Mouse (Mus musculus): ENCODE measurements around the gene Exoc3l2. TPM values are rescaled to one million over a fixed set of nuclear protein-coding genes. Genes with fewer than 3 reads are reported as not detected.
A peak's percentile ranks its signal among the peaks of the same experiment; 100 is the strongest.
"Not testable (repeated sequence)": the region's sequence is repeated elsewhere in the genome, so short reads cannot be mapped to it uniquely, and the experiment has no call there.

The Exoc3l2 gene
- polyA plus RNA-seq, 1 experiment from 2014 or later, result 0.55 TPM

DNA sequence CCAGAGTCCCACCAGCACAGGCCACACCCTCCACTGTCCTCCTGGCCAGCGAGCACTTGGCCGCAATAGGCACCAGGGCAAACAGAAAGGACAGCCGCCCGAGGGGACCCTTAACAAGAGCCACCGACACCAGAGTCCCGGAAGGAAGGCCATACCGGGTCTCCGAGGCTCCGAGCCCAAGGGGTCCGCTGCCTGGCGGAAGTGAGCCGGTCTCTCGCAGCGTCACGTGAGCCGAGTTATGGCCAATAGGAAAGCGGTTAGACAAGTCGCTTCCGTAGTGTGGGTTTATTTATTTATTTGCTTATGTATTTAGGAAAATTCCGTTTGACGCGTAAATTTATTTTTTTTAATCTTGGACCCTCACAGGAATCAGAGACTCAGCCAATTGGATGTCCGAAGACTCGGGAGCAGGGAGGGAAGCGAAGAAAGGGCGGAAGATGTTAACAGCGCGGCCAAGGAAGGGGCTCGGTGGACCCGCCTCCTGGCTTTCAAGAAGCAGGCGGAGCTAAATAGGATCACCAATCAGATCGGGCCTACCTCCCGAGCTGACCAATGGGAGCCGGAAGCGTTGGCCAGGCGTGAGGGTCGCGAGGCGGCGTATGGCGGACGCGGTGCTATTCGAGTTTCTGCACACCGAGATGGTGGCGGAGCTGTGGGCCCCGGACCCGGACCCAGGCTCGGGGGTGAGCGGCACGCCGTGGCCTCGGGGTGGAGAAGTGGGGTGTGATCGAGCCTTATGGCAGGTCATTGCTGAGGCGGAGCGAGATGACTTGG, 45.2 kb downstream of the Exoc3l2 start, which contains the start of the genes Bloc1s3 and Trappc6a:
Gene Bloc1s3, minus strand, starts transcription at position 218 of the 774 bp plus-strand sequence.
Gene Trappc6a, plus strand, starts transcription at position 246 of the 774 bp plus-strand sequence.
- peak within 1 kb of the TSS; percentile 76 for H3K4me3 ChIP-seq (ENCODE audit: low read depth, low read length)
- 0 out of 2 replicates have a peak, but pooled peaks cover 2% of the 10 kb centered on the region for H3K36me3 ChIP-seq (ENCODE audit: control insufficient read depth, insufficient read depth, low read length)
- peak; percentile 94 for ATAC-seq (ENCODE audit: insufficient number of reproducible peaks, insufficient read depth, low FRiP score, low read depth)
- H3K27ac ChIP-seq (ENCODE audit: low read length), result peak within 1 kb of the TSS; percentile 59
- H3K4me2 ChIP-seq (replicated peaks; ENCODE audit: low read depth, low read length), result peak within 1 kb of the TSS; percentile 97
- peaks cover 7% of the 10 kb centered on the region; the same call in 1 of the 2 replicates for H3K4me1 ChIP-seq (ENCODE audit: control insufficient read depth, insufficient read depth, low read length)
- H3K9ac ChIP-seq (replicated peaks; ENCODE audit: low read depth, low read length), result peak within 1 kb of the TSS; percentile 73
- no peaks in the 10 kb centered on the region for H3K9me3 ChIP-seq (ENCODE audit: control insufficient read depth, low read depth, low read length)
- H3K27me3 ChIP-seq (ENCODE audit: control insufficient read depth, insufficient read depth, low read length), result no peaks in the 10 kb centered on the region
- WGBS, result under 1% methylated on average over 56 of the region's 56 CpGs

DNA sequence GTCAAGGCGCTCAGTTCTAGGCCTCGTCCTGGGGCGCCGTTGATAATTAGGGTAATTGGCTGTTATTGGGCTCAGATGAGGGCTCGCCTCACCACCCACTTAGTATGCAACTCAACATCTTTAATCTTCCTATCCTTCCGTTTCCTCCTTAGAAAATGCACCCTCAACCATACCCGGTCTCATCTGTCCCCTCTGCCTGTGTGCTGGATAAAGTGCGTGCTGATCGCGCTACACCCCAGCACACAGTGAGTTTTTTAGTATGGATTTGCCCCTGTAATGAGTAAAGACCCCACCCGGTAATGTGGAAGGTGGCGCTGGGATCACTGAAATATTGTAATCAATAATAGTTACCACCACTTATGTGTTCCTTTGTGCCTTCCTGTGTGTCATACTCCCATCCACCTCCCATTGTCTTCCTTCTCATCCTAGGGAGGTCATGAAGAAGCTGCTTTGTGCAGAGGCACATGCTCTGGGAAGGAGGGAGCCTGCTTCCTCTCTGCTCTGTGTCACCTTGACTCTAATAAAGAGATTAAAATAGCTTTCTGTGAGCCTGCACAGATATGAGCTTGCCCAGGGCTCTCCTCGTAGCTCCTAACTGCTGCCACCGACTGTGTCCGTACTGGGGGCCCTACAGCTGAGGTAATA, 45.9 kb downstream of the Exoc3l2 start:
- WGBS, result 9% methylated on average over 15 of the region's 15 CpGs
- Histone ChIP-seq H3K9ac (replicated peaks; ENCODE audit: low read depth, low read length) (peak overlapping the region; percentile 73), H3K4me3 (ENCODE audit: low read depth, low read length) (peak overlapping the region; percentile 76), H3K4me1 (ENCODE audit: control insufficient read depth, insufficient read depth, low read length) (peaks cover 7% of the 10 kb centered on the region; the same call in 1 of the 2 replicates), H3K4me2 (replicated peaks; ENCODE audit: low read depth, low read length) (peak overlapping the region; percentile 97), H3K27ac (ENCODE audit: low read length) (peak overlapping the region; percentile 59; the same call in 1 of the 2 replicates), H3K36me3 (ENCODE audit: control insufficient read depth, insufficient read depth, low read length) (0 out of 2 replicates have a peak, but pooled peaks cover 2% of the 10 kb centered on the region), H3K27me3 (ENCODE audit: control insufficient read depth, insufficient read depth, low read length) (no peaks in the 10 kb centered on the region), H3K9me3 (ENCODE audit: control insufficient read depth, low read depth, low read length) (no peaks in the 10 kb centered on the region)
- ATAC-seq (ENCODE audit: insufficient number of reproducible peaks, insufficient read depth, low FRiP score, low read depth), result no peak

DNA sequence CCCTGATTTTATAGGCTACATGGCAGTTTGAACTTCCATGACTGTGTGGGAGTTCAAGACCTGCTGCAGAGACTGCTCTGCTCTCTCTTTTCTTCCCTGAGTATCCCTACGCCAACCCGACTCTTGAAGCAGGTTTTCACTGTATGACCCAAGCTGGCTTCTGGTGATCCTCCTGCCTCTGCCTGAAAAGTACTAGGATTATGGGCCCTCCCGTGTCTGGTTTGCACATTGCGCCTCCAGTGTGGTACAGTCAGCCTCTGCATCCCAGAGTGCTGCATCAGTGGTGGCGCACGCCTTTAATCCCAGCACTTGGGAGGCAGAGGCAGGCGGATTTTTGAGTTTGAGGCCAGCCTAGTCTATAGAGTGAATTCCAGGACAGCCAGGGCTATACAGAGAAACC, 46.7 kb downstream of the Exoc3l2 start:
- H3K4me2 ChIP-seq (replicated peaks; ENCODE audit: low read depth, low read length), result no peak overlapping the region
- peak overlapping the region; percentile 76; the same call in 1 of the 2 replicates for H3K4me3 ChIP-seq (ENCODE audit: low read depth, low read length)
- no peaks in the 10 kb centered on the region for H3K9me3 ChIP-seq (ENCODE audit: control insufficient read depth, low read depth, low read length)
- 0 out of 2 replicates have a peak, but pooled peaks cover 2% of the 10 kb centered on the region for H3K36me3 ChIP-seq (ENCODE audit: control insufficient read depth, insufficient read depth, low read length)
- ATAC-seq (ENCODE audit: insufficient number of reproducible peaks, insufficient read depth, low FRiP score, low read depth), result no peak
- no peak overlapping the region for H3K27ac ChIP-seq (ENCODE audit: low read length)
- H3K9ac ChIP-seq (replicated peaks; ENCODE audit: low read depth, low read length), result no peak overlapping the region
- WGBS, result 96% methylated on average over 7 of the region's 7 CpGs
- no peaks in the 10 kb centered on the region for H3K27me3 ChIP-seq (ENCODE audit: control insufficient read depth, insufficient read depth, low read length)
- H3K4me1 ChIP-seq (ENCODE audit: control insufficient read depth, insufficient read depth, low read length), result peaks cover 7% of the 10 kb centered on the region; the same call in 1 of the 2 replicates

DNA sequence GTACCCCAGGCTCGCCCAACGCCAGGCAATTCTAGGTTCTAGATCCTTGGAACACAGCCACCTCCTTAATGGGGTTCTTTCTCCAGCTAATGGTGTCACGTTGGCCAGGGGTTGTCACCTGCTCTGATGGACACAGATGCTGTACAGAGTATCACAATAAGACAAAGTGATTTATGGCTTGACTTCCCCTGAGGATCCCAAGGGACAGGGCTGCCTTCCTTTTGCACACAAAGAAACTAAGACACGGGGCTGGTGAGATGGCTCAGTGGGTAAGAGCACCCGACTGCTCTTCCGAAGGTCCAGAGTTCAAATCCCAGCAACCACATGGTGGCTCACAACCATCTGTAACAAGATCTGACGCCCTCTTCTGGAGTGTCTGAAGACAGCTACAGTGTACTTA, 48.8 kb downstream of the Exoc3l2 start:
- not testable (repeated sequence) for H3K27ac ChIP-seq (ENCODE audit: low read length); ATAC-seq (ENCODE audit: insufficient number of reproducible peaks, insufficient read depth, low FRiP score, low read depth); H3K36me3 ChIP-seq (ENCODE audit: control insufficient read depth, insufficient read depth, low read length); H3K9me3 ChIP-seq (ENCODE audit: control insufficient read depth, low read depth, low read length); H3K4me1 ChIP-seq (ENCODE audit: control insufficient read depth, insufficient read depth, low read length); H3K4me2 ChIP-seq (replicated peaks; ENCODE audit: low read depth, low read length); H3K4me3 ChIP-seq (ENCODE audit: low read depth, low read length); H3K9ac ChIP-seq (replicated peaks; ENCODE audit: low read depth, low read length); H3K27me3 ChIP-seq (ENCODE audit: control insufficient read depth, insufficient read depth, low read length)
- WGBS, result 87% methylated on average over 6 of the region's 7 CpGs

DNA sequence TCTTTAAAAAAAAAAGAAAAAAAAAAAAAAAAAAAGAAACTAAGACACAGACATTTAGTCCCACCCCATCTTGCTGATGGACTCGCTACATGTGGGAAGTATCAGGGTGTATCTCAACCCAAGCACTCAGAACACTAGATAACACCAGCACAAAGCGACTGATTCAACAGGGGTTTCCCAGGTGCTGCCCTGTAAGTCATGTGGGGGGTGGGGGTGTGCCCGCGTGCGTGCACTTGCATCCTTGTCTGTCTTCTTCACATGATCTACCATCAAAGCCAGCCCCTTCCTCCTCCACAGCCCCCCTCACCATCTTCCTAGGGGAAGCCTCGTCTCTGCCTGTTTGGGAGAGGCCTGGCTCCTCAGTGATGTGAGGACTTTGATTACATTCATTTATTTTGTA, 49.2 kb downstream of the Exoc3l2 start:
- WGBS, result 80% methylated on average over 6 of the region's 6 CpGs
- H3K27me3 ChIP-seq (ENCODE audit: control insufficient read depth, insufficient read depth, low read length), result peaks cover 4% of the 10 kb centered on the region; the same call in 1 of the 2 replicates
- no peak for ATAC-seq (ENCODE audit: insufficient number of reproducible peaks, insufficient read depth, low FRiP score, low read depth)
- H3K27ac ChIP-seq (ENCODE audit: low read length), result no peak overlapping the region
- H3K9me3 ChIP-seq (ENCODE audit: control insufficient read depth, low read depth, low read length), result no peaks in the 10 kb centered on the region
- no peak overlapping the region for H3K4me3 ChIP-seq (ENCODE audit: low read depth, low read length)
- H3K4me1 ChIP-seq (ENCODE audit: control insufficient read depth, insufficient read depth, low read length), result peaks cover 2% of the 10 kb centered on the region; the same call in 1 of the 2 replicates
- H3K4me2 ChIP-seq (replicated peaks; ENCODE audit: low read depth, low read length), result no peak overlapping the region
- no peak overlapping the region for H3K9ac ChIP-seq (replicated peaks; ENCODE audit: low read depth, low read length)
- H3K36me3 ChIP-seq (ENCODE audit: control insufficient read depth, insufficient read depth, low read length), result 0 out of 2 replicates have a peak, but pooled peaks cover 2% of the 10 kb centered on the region

DNA sequence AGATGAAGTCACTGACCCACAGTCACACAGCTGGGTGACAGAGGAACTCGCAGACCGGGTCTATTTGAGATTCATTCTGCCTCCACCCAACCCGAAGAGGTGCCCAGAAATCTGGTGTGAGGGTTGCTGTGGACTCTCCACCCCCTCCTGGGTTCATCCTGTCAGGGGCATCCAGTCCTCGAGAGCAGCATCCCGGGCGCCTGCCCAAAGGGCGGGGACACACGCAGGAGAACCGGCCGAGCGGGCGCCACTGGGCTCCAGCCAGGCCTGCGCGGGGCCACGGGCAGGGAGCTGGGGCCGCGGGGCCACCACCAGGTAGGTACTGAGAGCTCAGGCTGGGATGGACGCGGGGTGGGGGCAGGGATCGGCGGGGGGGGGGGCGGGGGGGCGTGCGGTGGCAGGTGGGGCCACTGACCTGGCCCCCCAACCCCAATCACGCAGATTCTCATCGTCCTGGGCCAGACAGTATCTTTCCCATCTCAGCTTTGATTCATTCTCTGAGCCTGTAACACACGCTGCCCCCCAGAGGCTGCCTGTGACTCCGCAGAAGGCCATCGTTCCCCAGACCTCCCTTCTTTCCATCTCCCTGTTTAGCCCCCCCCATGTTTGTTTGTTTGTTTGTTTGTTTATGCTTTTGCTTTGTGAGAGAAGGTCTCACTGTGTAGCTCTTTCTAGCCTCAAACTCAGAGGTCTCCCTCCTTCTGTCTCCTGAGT, 54.7 kb downstream of the Exoc3l2 start, which contains the start of gene Nkpd1:
Gene Nkpd1, plus strand, starts transcription at position 187 of the 714 bp plus-strand sequence.
- Histone ChIP-seq H3K36me3 (ENCODE audit: control insufficient read depth, insufficient read depth, low read length) (no peaks in the 10 kb centered on the region), H3K4me3 (ENCODE audit: low read depth, low read length) (no peak within 1 kb of the TSS), H3K9ac (replicated peaks; ENCODE audit: low read depth, low read length) (0 out of 2 replicates have a peak within 1 kb of the TSS, but pooled peaks have one; percentile 1), H3K4me2 (replicated peaks; ENCODE audit: low read depth, low read length) (peak within 1 kb of the TSS; percentile 29; the same call in 1 of the 2 replicates), H3K9me3 (ENCODE audit: control insufficient read depth, low read depth, low read length) (no peaks in the 10 kb centered on the region), H3K4me1 (ENCODE audit: control insufficient read depth, insufficient read depth, low read length) (peaks cover under 1% of the 10 kb centered on the region), H3K27me3 (ENCODE audit: control insufficient read depth, insufficient read depth, low read length) (peaks cover 42% of the 10 kb centered on the region), H3K27ac (ENCODE audit: low read length) (no peak within 1 kb of the TSS)
- no peak for ATAC-seq (ENCODE audit: insufficient number of reproducible peaks, insufficient read depth, low FRiP score, low read depth)
- 8% methylated on average over 23 of the region's 29 CpGs for WGBS

DNA sequence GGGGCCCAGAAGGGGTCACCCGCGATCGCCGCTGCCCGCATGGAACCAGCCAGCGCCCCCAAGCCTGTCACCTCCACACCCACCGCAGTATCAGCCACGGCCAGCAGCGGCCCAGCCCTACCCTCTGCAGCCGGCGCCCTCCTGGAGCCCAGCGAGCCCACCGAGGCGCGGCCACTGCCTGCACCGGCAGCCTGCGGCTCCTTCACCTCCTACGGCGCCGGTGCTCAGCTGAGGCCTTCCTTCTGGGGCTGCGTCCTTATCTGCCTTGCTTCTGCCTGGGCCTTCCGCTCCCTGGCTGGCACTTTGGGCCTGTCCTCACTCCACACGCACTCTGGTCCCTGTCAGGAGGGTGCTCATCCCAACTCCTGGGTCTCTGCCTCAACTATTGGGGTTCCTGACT, 56.9 kb downstream of the Exoc3l2 start:
- 4% methylated on average over 21 of the region's 23 CpGs for WGBS
- peak overlapping the region; percentile 4; the same call in 1 of the 2 replicates for H3K4me3 ChIP-seq (ENCODE audit: low read depth, low read length)
- peak overlapping the region; percentile 25; the same call in 1 of the 2 replicates for H3K9ac ChIP-seq (replicated peaks; ENCODE audit: low read depth, low read length)
- H3K9me3 ChIP-seq (ENCODE audit: control insufficient read depth, low read depth, low read length), result no peaks in the 10 kb centered on the region
- H3K4me1 ChIP-seq (ENCODE audit: control insufficient read depth, insufficient read depth, low read length), result peaks cover 17% of the 10 kb centered on the region
- H3K4me2 ChIP-seq (replicated peaks; ENCODE audit: low read depth, low read length), result peak overlapping the region; percentile 40
- H3K27ac ChIP-seq (ENCODE audit: low read length), result no peak overlapping the region
- no peaks in the 10 kb centered on the region for H3K36me3 ChIP-seq (ENCODE audit: control insufficient read depth, insufficient read depth, low read length)
- no peak for ATAC-seq (ENCODE audit: insufficient number of reproducible peaks, insufficient read depth, low FRiP score, low read depth)
- H3K27me3 ChIP-seq (ENCODE audit: control insufficient read depth, insufficient read depth, low read length), result peaks cover 63% of the 10 kb centered on the region
